Mouse (Mus musculus) kidney, adult 2 months (tissue): ENCODE results near the gene Ahdc1.

Experiments
- CTCF ChIP-seq: fragments of 200-500 bp; conservative IDR thresholded peaks from 2 replicates; pipeline ENCODE4 v1.5.1; 2011; ENCODE audit warnings: low read depth, mild to moderate bottlenecking, control low read depth, low read length, moderate library complexity, mixed read lengths; ENCODE audit not compliant: insufficient read depth, insufficient read length
- POLR2A ChIP-seq: fragments of 200-500 bp; IDR thresholded peaks from one replicate; pipeline ENCODE4 v1.6.1; 2011; ENCODE audit warnings: low read depth, low read length, control low read depth

GRCm38 (mm10) chr4:133074070-133074819, 63.2 kb downstream of the Ahdc1 start:
- TF ChIP-seq CTCF: no peak
- TF ChIP-seq POLR2A: no peak
